Mouse (Mus musculus): ENCODE data around the gene Gars. TPM values are rescaled to one million over a fixed set of nuclear protein-coding genes. Genes with fewer than 3 reads are reported as not detected.
A peak's percentile ranks its signal among the peaks of the same experiment; 100 is the strongest.

Gene Gars
- polyA plus RNA-seq, 1 experiment from 2014 or later = 159 TPM

DNA sequence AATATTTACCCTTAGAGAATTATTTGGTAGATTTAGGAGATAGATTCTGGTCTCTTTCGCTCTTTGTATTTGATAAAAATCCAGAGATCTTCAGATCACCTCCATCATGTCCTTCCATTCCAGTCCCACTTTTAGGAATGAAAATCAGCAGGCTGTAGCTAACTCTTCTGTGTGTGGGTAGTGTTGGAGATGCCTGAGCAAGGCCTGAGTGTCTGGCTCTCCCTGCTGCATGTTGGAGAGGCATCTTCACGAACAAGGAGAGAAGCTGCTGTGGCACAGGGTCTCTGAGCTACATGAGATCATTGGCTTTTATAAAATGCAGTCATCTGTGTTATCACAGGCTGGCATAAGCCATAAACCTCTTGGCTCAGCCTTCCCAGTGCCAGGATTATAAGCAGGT lies 28.1 kb downstream of the Gars start:
- Histone ChIP-seq H3K4me1 (ENCODE audit: control insufficient read depth, insufficient read depth, low read length) (no peaks in the 10 kb centered on the region), H3K36me3 (ENCODE audit: control insufficient read depth, insufficient read depth) (peaks cover 60% of the 10 kb centered on the region), H3K27me3 (ENCODE audit: control insufficient read depth, insufficient read depth, low read length) (no peaks in the 10 kb centered on the region), H3K4me2 (ENCODE audit: low read depth, low read length) (no peak overlapping the region), H3K27ac (ENCODE audit: low read length) (no peak overlapping the region), H3K9ac (ENCODE audit: low read length) (no peak overlapping the region), H3K9me3 (replicated peaks; ENCODE audit: control insufficient read depth, low read length) (no peaks in the 10 kb centered on the region), H3K4me3 (ENCODE audit: low read length) (no peak overlapping the region)
- 87% methylated on average over 2 of the region's 2 CpGs for WGBS
- ATAC-seq (replicated peaks; ENCODE audit: extremely low read depth, insufficient read depth, low FRiP score) = no peak

DNA sequence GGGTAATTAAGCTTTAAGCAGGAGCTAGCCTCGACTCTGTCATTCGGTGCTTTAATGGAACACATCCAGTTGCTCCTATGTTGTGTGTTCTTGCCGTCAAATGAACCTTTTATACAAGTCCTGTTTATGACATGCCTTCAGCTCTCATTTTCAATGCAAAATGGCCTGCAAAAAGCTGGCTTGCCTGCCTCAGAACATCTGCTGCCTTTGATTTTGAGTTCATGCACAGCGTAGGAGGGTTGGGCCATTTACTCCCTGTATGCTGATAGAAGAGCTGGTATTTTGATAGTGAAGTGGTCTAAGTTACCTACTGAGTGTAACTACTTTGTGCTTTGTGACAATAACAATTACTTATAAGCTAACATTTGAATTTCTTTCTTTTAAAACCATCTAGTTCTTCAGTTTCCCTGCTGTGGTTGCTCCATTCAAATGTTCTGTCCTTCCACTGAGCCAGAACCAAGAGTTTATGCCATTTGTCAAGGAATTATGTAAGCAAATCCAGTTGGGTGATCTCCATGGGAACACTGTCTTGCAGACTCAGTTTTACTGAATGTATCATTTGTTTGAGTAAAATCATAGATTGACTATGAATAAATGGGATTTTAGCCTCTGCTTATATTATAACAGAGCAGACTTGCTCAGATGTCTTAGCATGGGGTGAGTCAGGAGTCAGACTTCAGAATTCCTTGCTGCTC lies 38.9 kb downstream of the Gars start:
- no peak overlapping the region for H3K4me2 ChIP-seq (ENCODE audit: low read depth, low read length)
- no peak overlapping the region for H3K27ac ChIP-seq (ENCODE audit: low read length)
- 94% methylated on average over 4 of the region's 4 CpGs for WGBS
- H3K9ac ChIP-seq (ENCODE audit: low read length) = no peak overlapping the region
- ATAC-seq (replicated peaks; ENCODE audit: extremely low read depth, insufficient read depth, low FRiP score) = no peak
- H3K36me3 ChIP-seq (ENCODE audit: control insufficient read depth, insufficient read depth) = peaks cover 53% of the 10 kb centered on the region
- H3K9me3 ChIP-seq (replicated peaks; ENCODE audit: control insufficient read depth, low read length) = no peaks in the 10 kb centered on the region
- H3K4me1 ChIP-seq (ENCODE audit: control insufficient read depth, insufficient read depth, low read length) = no peaks in the 10 kb centered on the region
- H3K4me3 ChIP-seq (ENCODE audit: low read length) = no peak overlapping the region
- no peaks in the 10 kb centered on the region for H3K27me3 ChIP-seq (ENCODE audit: control insufficient read depth, insufficient read depth, low read length)

DNA sequence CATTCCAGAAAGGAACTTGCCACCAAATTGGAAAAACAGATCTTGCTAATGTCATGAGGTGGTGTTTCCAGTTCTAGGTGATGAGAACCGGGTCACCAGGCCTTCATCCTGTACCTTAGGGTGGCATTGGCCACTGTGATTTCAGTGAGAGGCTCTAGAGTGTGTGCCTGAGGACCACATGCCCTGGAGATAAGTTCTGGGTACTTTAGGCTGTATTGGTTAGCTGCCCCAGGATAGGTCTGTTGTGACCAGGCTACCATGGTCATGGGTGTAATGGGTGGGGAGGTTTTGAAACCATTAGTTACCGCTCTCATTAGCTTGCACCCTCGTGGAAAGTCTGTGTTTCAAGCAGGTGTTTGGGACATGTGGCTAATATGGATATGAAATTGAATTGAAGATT lies 43.6 kb downstream of the Gars start:
- Histone ChIP-seq H3K27ac (ENCODE audit: low read length) (no peak overlapping the region), H3K9ac (ENCODE audit: low read length) (no peak overlapping the region), H3K36me3 (ENCODE audit: control insufficient read depth, insufficient read depth) (peaks cover 37% of the 10 kb centered on the region), H3K4me2 (ENCODE audit: low read depth, low read length) (no peak overlapping the region), H3K4me3 (ENCODE audit: low read length) (no peak overlapping the region), H3K9me3 (replicated peaks; ENCODE audit: control insufficient read depth, low read length) (no peaks in the 10 kb centered on the region), H3K27me3 (ENCODE audit: control insufficient read depth, insufficient read depth, low read length) (no peaks in the 10 kb centered on the region), H3K4me1 (ENCODE audit: control insufficient read depth, insufficient read depth, low read length) (no peaks in the 10 kb centered on the region)
- no peak for ATAC-seq (replicated peaks; ENCODE audit: extremely low read depth, insufficient read depth, low FRiP score)
- 89% methylated on average over 3 of the region's 3 CpGs for WGBS

DNA sequence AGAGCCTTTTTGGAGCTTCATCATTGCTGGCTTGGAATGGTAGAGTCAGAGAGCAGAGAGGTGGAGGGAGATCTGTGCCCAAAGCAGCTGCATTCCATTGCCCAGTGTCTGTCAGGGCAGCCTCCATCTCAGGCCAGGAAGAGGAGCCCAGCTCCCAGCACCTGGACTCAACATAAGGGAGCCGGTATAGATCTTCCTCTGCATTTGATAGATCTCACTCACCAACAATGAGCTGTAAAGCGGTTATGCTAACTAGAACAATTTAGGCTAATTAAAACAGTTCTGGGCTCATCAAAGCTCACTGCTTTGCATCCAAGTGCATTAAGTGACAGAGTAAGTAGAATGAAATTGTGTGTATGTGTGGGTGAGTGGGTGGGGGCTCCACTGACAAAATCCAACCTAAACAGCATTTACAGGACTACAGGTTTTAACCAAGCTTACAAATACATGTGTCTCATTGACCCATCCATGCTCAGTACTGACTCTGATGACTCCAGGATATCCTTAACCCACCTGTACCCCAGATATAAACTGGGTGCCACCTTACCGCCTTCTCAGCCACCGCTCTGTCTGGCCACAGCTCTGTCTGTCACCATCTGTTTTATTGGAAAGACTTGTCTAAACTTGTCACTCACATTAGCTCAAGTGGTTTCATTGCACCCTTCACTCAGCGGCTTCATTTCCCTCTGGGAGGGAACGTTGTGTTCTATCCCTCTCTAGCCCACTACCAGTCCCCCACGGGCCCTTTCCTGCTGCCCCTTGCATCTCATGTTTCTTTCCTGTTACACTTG lies 44.6 kb downstream of the Gars start:
- no peaks in the 10 kb centered on the region for H3K4me1 ChIP-seq (ENCODE audit: control insufficient read depth, insufficient read depth, low read length)
- WGBS = 53% methylated on average over 7 of the region's 7 CpGs

DNA sequence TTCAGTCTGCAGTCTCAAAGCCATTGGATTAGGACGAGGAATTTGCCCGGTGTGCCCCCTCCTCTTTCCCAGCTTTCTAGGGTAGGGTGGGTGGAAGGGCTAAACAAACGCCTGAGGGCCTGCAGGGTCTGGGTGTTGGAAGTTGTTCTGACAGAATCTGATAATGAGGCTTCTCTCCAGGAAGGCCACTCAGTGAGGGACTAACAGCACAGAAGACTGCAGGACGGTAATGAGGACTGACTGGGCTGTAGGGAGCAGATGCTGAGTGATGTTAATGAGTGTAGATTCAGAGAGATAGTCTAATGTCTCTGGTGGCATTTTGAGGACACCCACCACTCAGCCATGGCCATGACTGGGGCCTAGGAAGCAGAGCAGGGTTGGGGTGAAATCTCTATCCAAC lies 49.5 kb downstream of the Gars start:
- no peaks in the 10 kb centered on the region for H3K4me1 ChIP-seq (ENCODE audit: control insufficient read depth, insufficient read depth, low read length)
- H3K9ac ChIP-seq (ENCODE audit: low read length) = no peak overlapping the region
- no peaks in the 10 kb centered on the region for H3K27me3 ChIP-seq (ENCODE audit: control insufficient read depth, insufficient read depth, low read length)
- ATAC-seq (replicated peaks; ENCODE audit: extremely low read depth, insufficient read depth, low FRiP score) = no peak
- H3K4me2 ChIP-seq (ENCODE audit: low read depth, low read length) = no peak overlapping the region
- no peaks in the 10 kb centered on the region for H3K36me3 ChIP-seq (ENCODE audit: control insufficient read depth, insufficient read depth)
- no peaks in the 10 kb centered on the region for H3K9me3 ChIP-seq (replicated peaks; ENCODE audit: control insufficient read depth, low read length)
- no peak overlapping the region for H3K4me3 ChIP-seq (ENCODE audit: low read length)
- no peak overlapping the region for H3K27ac ChIP-seq (ENCODE audit: low read length)
- WGBS = 29% methylated on average over 4 of the region's 4 CpGs

More for the DNA sequence above, 44.6 kb downstream of the Gars start:
- Histone ChIP-seq H3K27ac (ENCODE audit: low read length) (no peak overlapping the region), H3K9ac (ENCODE audit: low read length) (no peak overlapping the region), H3K4me3 (ENCODE audit: low read length) (no peak overlapping the region), H3K4me2 (ENCODE audit: low read depth, low read length) (no peak overlapping the region), H3K9me3 (replicated peaks; ENCODE audit: control insufficient read depth, low read length) (no peaks in the 10 kb centered on the region), H3K27me3 (ENCODE audit: control insufficient read depth, insufficient read depth, low read length) (no peaks in the 10 kb centered on the region), H3K36me3 (ENCODE audit: control insufficient read depth, insufficient read depth) (peaks cover 26% of the 10 kb centered on the region)
- no peak for ATAC-seq (replicated peaks; ENCODE audit: extremely low read depth, insufficient read depth, low FRiP score)

DNA sequence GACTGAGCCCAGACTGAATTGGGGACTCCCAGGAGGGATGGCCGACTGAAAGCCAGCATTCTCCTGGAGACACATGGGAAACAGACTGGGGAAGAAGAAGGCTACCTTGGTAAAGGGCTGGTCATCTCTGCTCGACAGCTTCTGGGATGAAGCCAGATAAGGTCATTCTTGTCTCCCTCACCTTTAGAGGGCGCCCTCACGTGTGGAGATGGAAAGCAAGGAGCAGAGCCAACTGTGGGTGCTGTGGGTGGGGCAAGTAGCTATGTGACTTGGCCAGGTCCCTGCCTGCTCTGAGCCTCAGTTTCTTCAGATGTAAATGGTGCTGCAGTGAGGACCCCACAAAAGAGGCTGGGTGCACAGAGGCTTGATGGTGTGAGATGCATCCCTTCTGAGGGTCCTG lies 52.8 kb downstream of the Gars start:
- H3K4me2 ChIP-seq (ENCODE audit: low read depth, low read length) = no peak overlapping the region
- no peaks in the 10 kb centered on the region for H3K4me1 ChIP-seq (ENCODE audit: control insufficient read depth, insufficient read depth, low read length)
- H3K27me3 ChIP-seq (ENCODE audit: control insufficient read depth, insufficient read depth, low read length) = no peaks in the 10 kb centered on the region
- no peaks in the 10 kb centered on the region for H3K9me3 ChIP-seq (replicated peaks; ENCODE audit: control insufficient read depth, low read length)
- 38% methylated on average over 4 of the region's 4 CpGs for WGBS
- H3K36me3 ChIP-seq (ENCODE audit: control insufficient read depth, insufficient read depth) = no peaks in the 10 kb centered on the region
- H3K27ac ChIP-seq (ENCODE audit: low read length) = no peak overlapping the region
- no peak for ATAC-seq (replicated peaks; ENCODE audit: extremely low read depth, insufficient read depth, low FRiP score)
- H3K9ac ChIP-seq (ENCODE audit: low read length) = no peak overlapping the region
- no peak overlapping the region for H3K4me3 ChIP-seq (ENCODE audit: low read length)

DNA sequence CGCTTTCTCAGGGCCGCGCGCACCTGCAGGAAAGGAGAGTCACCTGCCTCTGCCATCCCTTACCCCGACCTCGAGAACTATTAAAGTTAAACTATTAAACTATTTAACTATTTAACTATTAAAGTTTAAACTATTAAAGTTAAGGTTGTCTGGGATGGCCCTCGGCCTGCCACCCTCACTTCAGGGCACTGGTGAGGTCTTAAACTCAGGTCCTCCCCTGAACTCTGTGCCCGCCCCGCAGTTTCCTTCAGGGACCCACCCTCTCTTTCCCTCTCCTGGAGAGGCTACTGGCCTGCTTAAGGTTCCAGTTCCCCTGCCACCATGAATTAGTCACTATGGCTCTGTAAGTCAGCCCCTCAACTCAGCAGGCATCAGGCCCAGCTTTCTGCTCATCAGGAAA lies 53.6 kb downstream of the Gars start:
- Histone ChIP-seq H3K9me3 (replicated peaks; ENCODE audit: control insufficient read depth, low read length) (no peaks in the 10 kb centered on the region), H3K27ac (ENCODE audit: low read length) (no peak overlapping the region), H3K9ac (ENCODE audit: low read length) (no peak overlapping the region), H3K27me3 (ENCODE audit: control insufficient read depth, insufficient read depth, low read length) (no peaks in the 10 kb centered on the region), H3K4me3 (ENCODE audit: low read length) (no peak overlapping the region), H3K4me2 (ENCODE audit: low read depth, low read length) (no peak overlapping the region), H3K36me3 (ENCODE audit: control insufficient read depth, insufficient read depth) (no peaks in the 10 kb centered on the region), H3K4me1 (ENCODE audit: control insufficient read depth, insufficient read depth, low read length) (no peaks in the 10 kb centered on the region)
- WGBS = 88% methylated on average over 9 of the region's 9 CpGs
- no peak for ATAC-seq (replicated peaks; ENCODE audit: extremely low read depth, insufficient read depth, low FRiP score)

DNA sequence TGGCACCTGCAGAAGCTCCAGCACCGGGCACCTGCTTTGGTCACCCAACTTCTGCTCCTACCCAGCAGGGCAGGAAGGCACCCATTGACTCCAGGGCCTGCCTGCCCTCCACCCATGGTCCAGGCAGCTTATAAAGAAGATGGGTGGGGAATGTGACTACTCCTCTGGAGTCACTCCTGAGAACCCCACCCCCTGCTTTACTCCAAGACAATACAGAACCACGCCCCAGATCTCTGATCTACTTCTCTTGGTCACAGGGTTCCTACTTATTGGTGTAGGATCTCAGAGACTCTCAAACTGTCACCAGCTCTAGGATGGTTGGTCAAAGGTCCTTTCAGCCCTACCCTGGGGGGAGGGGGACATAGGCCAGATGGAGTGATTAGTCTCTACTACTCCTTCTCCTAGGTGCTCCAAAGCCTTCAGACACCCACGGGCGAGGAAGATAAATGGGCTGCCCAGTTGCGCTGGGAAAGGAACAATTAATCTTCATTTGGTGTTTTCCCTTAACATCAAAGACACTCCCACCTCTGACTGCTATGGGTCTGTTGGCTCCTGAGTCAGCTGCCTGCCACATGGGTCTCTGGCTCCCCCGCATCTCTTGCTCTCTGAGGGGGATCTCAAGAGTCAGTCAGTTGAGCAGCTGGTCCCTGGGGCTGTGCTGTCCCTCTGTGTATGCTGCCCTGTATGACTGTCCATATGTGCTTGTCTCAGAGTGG lies 55.8 kb downstream of the Gars start:
- WGBS = 58% methylated on average over 6 of the region's 6 CpGs
- Histone ChIP-seq H3K36me3 (ENCODE audit: control insufficient read depth, insufficient read depth) (no peaks in the 10 kb centered on the region), H3K9me3 (replicated peaks; ENCODE audit: control insufficient read depth, low read length) (no peaks in the 10 kb centered on the region), H3K27me3 (ENCODE audit: control insufficient read depth, insufficient read depth, low read length) (no peaks in the 10 kb centered on the region), H3K27ac (ENCODE audit: low read length) (no peak overlapping the region), H3K4me3 (ENCODE audit: low read length) (no peak overlapping the region), H3K4me2 (ENCODE audit: low read depth, low read length) (no peak overlapping the region), H3K4me1 (ENCODE audit: control insufficient read depth, insufficient read depth, low read length) (peaks cover 7% of the 10 kb centered on the region; the same call in 1 of the 2 replicates), H3K9ac (ENCODE audit: low read length) (no peak overlapping the region)
- ATAC-seq (replicated peaks; ENCODE audit: extremely low read depth, insufficient read depth, low FRiP score) = no peak

DNA sequence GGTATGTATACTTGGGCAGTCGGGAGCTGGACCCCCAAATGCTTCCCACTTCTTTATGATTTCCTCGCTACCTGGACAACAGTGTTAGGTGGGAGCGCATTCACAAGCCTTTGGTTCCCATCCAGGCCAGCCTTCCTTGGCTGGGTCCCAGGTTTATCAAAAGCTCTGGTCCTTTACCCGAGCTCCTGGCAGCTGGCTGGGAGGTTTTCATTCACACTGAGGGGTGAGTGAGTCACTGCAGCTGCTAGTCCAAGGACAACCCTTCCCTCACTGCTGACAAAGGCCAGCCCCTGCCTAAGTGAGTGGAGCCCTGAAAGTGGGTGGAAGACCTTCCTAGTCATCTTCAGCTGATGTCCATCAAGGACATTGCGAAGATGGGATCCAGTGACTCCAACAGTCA lies 60.2 kb downstream of the Gars start:
- H3K27ac ChIP-seq (ENCODE audit: low read length) = no peak overlapping the region
- no peaks in the 10 kb centered on the region for H3K36me3 ChIP-seq (ENCODE audit: control insufficient read depth, insufficient read depth)
- 0 out of 2 replicates have a peak, but pooled peaks have one; percentile 51 for ATAC-seq (replicated peaks; ENCODE audit: extremely low read depth, insufficient read depth, low FRiP score)
- WGBS = 35% methylated on average over 5 of the region's 5 CpGs
- peaks cover 8% of the 10 kb centered on the region; the same call in 1 of the 2 replicates for H3K4me1 ChIP-seq (ENCODE audit: control insufficient read depth, insufficient read depth, low read length)
- H3K4me3 ChIP-seq (ENCODE audit: low read length) = no peak overlapping the region
- no peaks in the 10 kb centered on the region for H3K27me3 ChIP-seq (ENCODE audit: control insufficient read depth, insufficient read depth, low read length)
- H3K9ac ChIP-seq (ENCODE audit: low read length) = no peak overlapping the region
- no peak overlapping the region for H3K4me2 ChIP-seq (ENCODE audit: low read depth, low read length)
- H3K9me3 ChIP-seq (replicated peaks; ENCODE audit: control insufficient read depth, low read length) = no peaks in the 10 kb centered on the region
